Mouse (Mus musculus) ES-E14 (cell line): ENCODE data around the gene Fam240a.

Source experiments
- CHD2 ChIP-seq: IDR thresholded peaks from 2 replicates; pipeline ENCODE4 v1.6.1; 2014; ENCODE audit warnings: mild to moderate bottlenecking, low read depth, low read length, inconsistent platforms
- HCFC1 ChIP-seq: IDR thresholded peaks from 2 replicates; pipeline ENCODE4 v1.6.1; 2012; ENCODE audit warnings: low read length, inconsistent platforms, borderline replicate concordance; ENCODE audit not compliant: insufficient read depth
- MAFK ChIP-seq: IDR thresholded peaks from 2 replicates; pipeline ENCODE4 v1.6.1; 2014; ENCODE audit warnings: mild to moderate bottlenecking, low read depth, low read length, inconsistent platforms; ENCODE audit not compliant: insufficient read depth
- ZC3H11A ChIP-seq: IDR thresholded peaks from 2 replicates; pipeline ENCODE4 v1.6.1; 2012; ENCODE audit warnings: low read depth, mild to moderate bottlenecking, inconsistent platforms, low read length, borderline replicate concordance
- ZNF384 ChIP-seq: IDR thresholded peaks from 2 replicates; pipeline ENCODE4 v1.6.1; 2012; ENCODE audit warnings: low read depth, low read length, inconsistent platforms

- TF ChIP-seq CHD2 (no peak), ZNF384 (no peak), ZC3H11A (no peak), MAFK (no peak), HCFC1 (no peak)
These were observed 1.2 kb downstream of the Fam240a start for GRCm38 (mm10) chr9:110915466-110915865.
